Mouse (Mus musculus) embryonic fibroblast, embryonic 13.5 days (primary cell): ENCODE measurements at regions not wholly inside any gene's neighbourhood (a gene's known extent, or its start where the extent isn't known, plus 50 kb on each side); places are given as distances from the start of the nearest gene placed in this dataset.
"Not testable (repeated sequence)": the region's sequence is repeated elsewhere in the genome, so short reads cannot be mapped to it uniquely, and the experiment has no call there.

Experiments
- H3K27ac ChIP-seq: 2 replicates; pipeline ENCODE4 v1.5.1; 2012; ENCODE audit warnings: low read length, control low read depth, inconsistent platforms; ENCODE audit not compliant: insufficient read depth
- H3K4me1 ChIP-seq: 2 replicates; pipeline ENCODE4 v1.6.1; 2011; ENCODE audit warnings: low read length; ENCODE audit not compliant: control insufficient read depth, insufficient read depth
- H3K4me3 ChIP-seq: 2 replicates; pipeline ENCODE4 v1.5.1; 2011; ENCODE audit warnings: mild to moderate bottlenecking, control low read depth, low read length; ENCODE audit not compliant: insufficient read depth
- CTCF ChIP-seq: IDR thresholded peaks from 2 replicates; pipeline ENCODE4 v1.5.1; 2011; ENCODE audit warnings: mild to moderate bottlenecking, control low read depth, low read length, moderate library complexity, borderline replicate concordance; ENCODE audit not compliant: insufficient read depth
- POLR2A ChIP-seq: IDR thresholded peaks from 2 replicates; pipeline ENCODE4 v1.6.1; 2011; ENCODE audit warnings: low read depth, mild to moderate bottlenecking, control low read depth, low read length, moderate library complexity

- TF ChIP-seq POLR2A (no peak), CTCF (no peak)
- Histone ChIP-seq H3K4me1 (no peaks in the 10 kb centered on the region), H3K4me3 (no peak overlapping the region), H3K27ac (no peak overlapping the region)
These were observed 881.8 kb downstream of the Gm9195 start for GRCm38 (mm10) chr14:71609698-71610301.

- no peak for TF ChIP-seq POLR2A
- no peak overlapping the region for H3K4me3 ChIP-seq
- H3K4me1 ChIP-seq, result no peaks in the 10 kb centered on the region
- no peak overlapping the region for H3K27ac ChIP-seq
These were observed 887.9 kb downstream of the Gm9195 start for GRCm38 (mm10) chr14:71603710-71604109.

- Histone ChIP-seq H3K4me3 (no peak overlapping the region), H3K27ac (no peak overlapping the region), H3K4me1 (no peaks in the 10 kb centered on the region)
- no peak for TF ChIP-seq POLR2A
- no peak for TF ChIP-seq CTCF
These were observed 893.8 kb downstream of the Gm9195 start for GRCm38 (mm10) chr14:71597859-71598258.

GRCm38 (mm10) chr14:71588694-71589240 lies 902.9 kb downstream of the Gm9195 start:
- no peak overlapping the region for H3K27ac ChIP-seq
- H3K4me1 ChIP-seq, result no peaks in the 10 kb centered on the region
- TF ChIP-seq POLR2A, result no peak
- no peak for TF ChIP-seq CTCF
- no peak overlapping the region for H3K4me3 ChIP-seq

- no peaks in the 10 kb centered on the region for H3K4me1 ChIP-seq
- TF ChIP-seq POLR2A (no peak), CTCF (no peak)
- H3K4me3 ChIP-seq, result no peak overlapping the region
- H3K27ac ChIP-seq, result no peak overlapping the region
These were observed 903.6 kb downstream of the Gm9195 start for GRCm38 (mm10) chr14:71588006-71588405.

GRCm38 (mm10) chr14:71564816-71565215 lies 926.8 kb downstream of the Gm9195 start:
- Histone ChIP-seq H3K27ac (no peak overlapping the region), H3K4me3 (no peak overlapping the region), H3K4me1 (no peaks in the 10 kb centered on the region)
- TF ChIP-seq CTCF (no peak), POLR2A (no peak)

GRCm38 (mm10) chr14:71561906-71562305 lies 929.7 kb downstream of the Gm9195 start:
- H3K4me3 ChIP-seq, result no peak overlapping the region
- no peak overlapping the region for H3K27ac ChIP-seq
- TF ChIP-seq POLR2A (no peak), CTCF (no peak)
- H3K4me1 ChIP-seq, result no peaks in the 10 kb centered on the region

- not testable (repeated sequence) for H3K27ac ChIP-seq, H3K4me3 ChIP-seq, H3K4me1 ChIP-seq
These were observed 937.3 kb downstream of the Gm9195 start for GRCm38 (mm10) chr14:71554324-71554723.

GRCm38 (mm10) chr14:71543580-71543979 lies 943.9 kb upstream of the Fam160b2 start:
- TF ChIP-seq POLR2A, result no peak
- no peak for TF ChIP-seq CTCF
- H3K4me3 ChIP-seq, result no peak overlapping the region
- no peak overlapping the region for H3K27ac ChIP-seq
- H3K4me1 ChIP-seq, result no peaks in the 10 kb centered on the region

GRCm38 (mm10) chr14:71532074-71532659 lies 932.5 kb upstream of the Fam160b2 start:
- TF ChIP-seq CTCF, result no peak
- no peak for TF ChIP-seq POLR2A
- Histone ChIP-seq H3K27ac (no peak overlapping the region), H3K4me3 (no peak overlapping the region), H3K4me1 (no peaks in the 10 kb centered on the region)
